Mouse (Mus musculus): ENCODE results near the gene Sipa1l2. TPM values are rescaled to one million over a fixed set of nuclear protein-coding genes. Genes with fewer than 3 reads are reported as not detected.

Sipa1l2 gene
- total RNA-seq, 1 experiment from 2014 or later = 14.4 TPM

Other genes with a start within 250 kb of the Sipa1l2 start
- 1.5 to 3.0 TPM (median 2.5 TPM) in 3 replicates for gene Map10, start 100.0 kb upstream of the Sipa1l2 start, total RNA-seq (2017)
- gene Ntpcr, start 160.2 kb upstream of the Sipa1l2 start, total RNA-seq (2017) = 11.4 to 17.3 TPM (median 12.7 TPM) in 3 replicates